11 mouse cellular contexts compared by ENCODE assay signal in genomic region chr2:146561505-146561904, GRCm38 (mm10). TPM values are rescaled to one million over a fixed set of nuclear protein-coding genes. Genes with fewer than 3 reads are reported as not detected.
DNase-seq lines count a peak whose midpoint lies in the region; ATAC-seq lines count a peak whose summit lies in the region.
"Had no signal": no experiment of that assay in that cellular context is flagged by ENCODE, and none has a peak within 500 bp of the region (broad histone marks: within the 10 kb centered on the region; RNA-seq: fewer than 3 reads in every experiment).

No protein-coding gene starts in this region.

- no peak overlapping the region for H3K4me2 ChIP-seq in heart, embryonic 16.5 days (ENCODE audit: low read depth, low read length)
- H3K4me2 ChIP-seq in heart, embryonic 11.5 days: no peak overlapping the region
- H3K4me2 ChIP-seq: heart, embryonic 13.5 days; liver, embryonic 15.5 days; midbrain, embryonic 12.5 days; neural tube, embryonic 12.5 days had no signal

- no peak for ATAC-seq in heart, embryonic 16.5 days (replicated peaks; ENCODE audit: extremely low read depth, insufficient read depth, low FRiP score)
- no peak for ATAC-seq in heart, embryonic 11.5 days (replicated peaks; ENCODE audit: insufficient number of reproducible peaks, low FRiP score, low TSS enrichment)

- no peak overlapping the region for H3K9ac ChIP-seq in heart, embryonic 16.5 days (ENCODE audit: low read length)
- no peak overlapping the region for H3K9ac ChIP-seq in heart, embryonic 11.5 days (ENCODE audit: low read depth, low read length)
- H3K9ac ChIP-seq: heart, embryonic 13.5 days; liver, embryonic 15.5 days; midbrain, embryonic 12.5 days; neural tube, embryonic 12.5 days had no signal

- H3K27ac ChIP-seq in heart, embryonic 16.5 days (ENCODE audit: low read length): 0 out of 2 replicates have a peak overlapping the region, but pooled peaks have one; percentile 43
- H3K27ac ChIP-seq in heart, embryonic 11.5 days (ENCODE audit: low read depth, low read length): no peak overlapping the region
- H3K27ac ChIP-seq: heart, embryonic 13.5 days; liver, embryonic 15.5 days; midbrain, embryonic 12.5 days; neural tube, embryonic 12.5 days had no signal

- no peaks in the 10 kb centered on the region for H3K9me3 ChIP-seq in heart, embryonic 16.5 days (replicated peaks; ENCODE audit: control insufficient read depth, low read length)
- no peaks in the 10 kb centered on the region for H3K9me3 ChIP-seq in heart, embryonic 11.5 days (replicated peaks; ENCODE audit: control insufficient read depth, low read length)
- H3K9me3 ChIP-seq: heart, embryonic 13.5 days; liver, embryonic 15.5 days; midbrain, embryonic 12.5 days; neural tube, embryonic 12.5 days had no signal

- no peaks in the 10 kb centered on the region for H3K27me3 ChIP-seq in heart, embryonic 16.5 days (ENCODE audit: control insufficient read depth, insufficient read depth, low read length)
- H3K27me3 ChIP-seq in heart, embryonic 11.5 days (ENCODE audit: control insufficient read depth, insufficient read depth, low read length): no peaks in the 10 kb centered on the region
- H3K27me3 ChIP-seq: heart, embryonic 13.5 days; liver, embryonic 15.5 days; midbrain, embryonic 12.5 days; neural tube, embryonic 12.5 days had no signal

- no peak overlapping the region for H3K4me3 ChIP-seq in heart, embryonic 16.5 days (ENCODE audit: low read length)
- no peak overlapping the region for H3K4me3 ChIP-seq in heart, embryonic 11.5 days (ENCODE audit: low read depth, low read length)
- H3K4me3 ChIP-seq: heart, embryonic 13.5 days; liver, embryonic 15.5 days; midbrain, embryonic 12.5 days; neural tube, embryonic 12.5 days had no signal

- DNase-seq in retina, postnatal 1 day: peak; percentile 22
- DNase-seq in retina, embryonic 14.5 days (ENCODE audit: low spot score): no peak
- DNase-seq in heart, postnatal 4 days: peak; percentile 44
- no peak for DNase-seq in right cerebral cortex, postnatal 10 days (ENCODE audit: low spot score in 2 of 2)
- DNase-seq in MN1 (ENCODE audit: low spot score): no peak

- no peaks in the 10 kb centered on the region for H3K36me3 ChIP-seq in heart, embryonic 16.5 days (ENCODE audit: control insufficient read depth, insufficient read depth)
- no peaks in the 10 kb centered on the region for H3K36me3 ChIP-seq in heart, embryonic 11.5 days (ENCODE audit: control insufficient read depth, insufficient read depth, low read length)
- H3K36me3 ChIP-seq: heart, embryonic 13.5 days; liver, embryonic 15.5 days; midbrain, embryonic 12.5 days; neural tube, embryonic 12.5 days had no signal

- peaks cover 9% of the 10 kb centered on the region for H3K4me1 ChIP-seq in heart, embryonic 16.5 days (ENCODE audit: control insufficient read depth, insufficient read depth, low read length)
- H3K4me1 ChIP-seq in heart, embryonic 11.5 days (ENCODE audit: control insufficient read depth, insufficient read depth, low read length): no peaks in the 10 kb centered on the region
- H3K4me1 ChIP-seq: midbrain, embryonic 12.5 days; neural tube, embryonic 12.5 days had no signal

- 39% methylated on average over 3 of the region's 3 CpGs for WGBS in heart, embryonic 16.5 days
- 71% methylated on average over 3 of the region's 3 CpGs for WGBS in heart, embryonic 11.5 days (ENCODE audit: insufficient replicate concordance)

RNA-seq across cellular contexts. Expression of gene Ralgapa2, which starts 49.4 kb away (rescaled TPM):
- polyA plus RNA-seq in heart, embryonic 16.5 days (2015; fragmentation: Nextera tagmentation; extraction: Ambion mirVana): 11.1 and 12.0 TPM in 2 replicates
- 10.6 TPM in 2 replicates for polyA plus RNA-seq in heart, embryonic 11.5 days (2014; fragmentation: Nextera tagmentation; extraction: Ambion mirVana)
- total RNA-seq in heart, postnatal 4 days (2021): 10 to 100 TPM; 33.1 to 35.7 TPM

Comparison
In these comparisons a context has a peak if more than half of its experiments do, and no peak if none do; other contexts are left out.
1. DNase-seq: peak in retina, postnatal 1 day (single experiment) and heart, postnatal 4 days (single experiment); none in retina, embryonic 14.5 days (single experiment), right cerebral cortex, postnatal 10 days (0 of 2) and MN1 (single experiment).